In the genomic region with DNA sequence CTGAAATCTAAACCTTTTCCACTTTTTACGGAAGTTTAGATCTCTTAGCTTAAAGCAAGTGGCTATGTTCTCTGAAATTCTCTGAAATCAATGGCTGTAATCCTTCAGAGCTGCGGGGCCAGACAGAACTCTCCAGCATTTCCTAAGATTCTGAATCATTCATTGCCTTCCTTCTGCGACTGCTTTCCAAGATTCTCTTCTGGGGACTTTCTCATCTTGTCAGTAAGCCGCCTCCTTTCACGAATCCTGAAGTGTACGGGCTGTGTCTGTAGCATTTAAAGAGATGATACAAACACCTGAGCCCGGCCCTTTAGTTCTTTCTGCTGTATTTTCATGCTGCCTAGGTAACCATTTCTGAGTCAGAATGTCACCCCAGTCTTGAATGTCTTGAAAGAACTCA, we compare ENCODE assay signal across 21 mouse cellular contexts.
DNase-seq lines count a peak whose midpoint lies in the region; ATAC-seq lines count a peak whose summit lies in the region.
"Had no signal": no experiment of that assay in that cellular context is flagged by ENCODE, and none has a peak within 500 bp of the region (broad histone marks: within the 10 kb centered on the region; RNA-seq: fewer than 3 reads in every experiment).

No protein-coding gene starts in this region.

- intact Hi-C loops in left cerebral cortex, postnatal 36 days (cut with DNase I), result no loop called here

- ATAC-seq in frontal cortex, adult (ENCODE audit: low TSS enrichment), result peak; percentile 72
- ATAC-seq: activated CD4-positive, CD25-positive, alpha-beta regulatory T cell, adult 4 months; CD4-positive, CD25-positive, alpha-beta regulatory T cell, adult 4 months; forebrain, embryonic 14.5 days; forebrain, embryonic 16.5 days; Patski had no signal

- DNase-seq in frontal cortex, postnatal 10 days (ENCODE audit: low spot score in 2 of 2), result no peak
- peak; percentile 9 to 11 for DNase-seq in left cerebral cortex, postnatal 36 days (ENCODE audit: low spot score in 2 of 2)
- DNase-seq in left cerebral cortex, adult 8-10 months (ENCODE audit: low spot score in 2 of 2), result no peak
- DNase-seq in brain, adult 2 months (ENCODE audit: low read depth, low spot score), result peak; percentile 58
- DNase-seq: adrenal gland, adult 8-10 months; adrenal gland, postnatal 14 days; adrenal gland, postnatal 36 days; B cell, adult 2 months; cerebellum, adult 11 months; cerebellum, adult 18-20 months; cerebellum, adult 8-10 months; cerebellum, adult 9-11 months; cerebellum, postnatal 14 days; cerebellum, postnatal 36 days; embryo, embryonic 11 days had no signal

Comparison
In these comparisons a context has a peak if more than half of its experiments do, and no peak if none do; other contexts are left out.
1. DNase-seq: peak in left cerebral cortex, postnatal 36 days (2 of 2) and brain, adult 2 months (single experiment); none in frontal cortex, postnatal 10 days (0 of 2) and left cerebral cortex, adult 8-10 months (0 of 2).